Mouse (Mus musculus): ENCODE measurements around the gene Robo4. TPM values are rescaled to one million over a fixed set of nuclear protein-coding genes. Genes with fewer than 3 reads are reported as not detected.

Robo4 gene
- polyA plus RNA-seq (2015; fragmentation: Nextera tagmentation; extraction: Ambion mirVana) = 5.5 and 8.6 TPM in 2 replicates

- no peak within 1 kb of the TSS for H3K9ac ChIP-seq (ENCODE audit: low read depth, low read length)
- no peak within 1 kb of the TSS for H3K4me2 ChIP-seq (ENCODE audit: low read length)
- peak within 1 kb of the TSS; percentile 7; the same call in 1 of the 2 replicates for H3K4me3 ChIP-seq (ENCODE audit: low read length)
- WGBS = 18% methylated on average over 7 of the region's 7 CpGs
- no peaks in the 10 kb centered on the region for H3K27me3 ChIP-seq (replicated peaks; ENCODE audit: control insufficient read depth, insufficient read depth, low read length)
- H3K36me3 ChIP-seq (ENCODE audit: control insufficient read depth, insufficient read depth, low read length) = no peaks in the 10 kb centered on the region
- no peaks in the 10 kb centered on the region for H3K9me3 ChIP-seq (ENCODE audit: control insufficient read depth, low read length)
- no peaks in the 10 kb centered on the region for H3K4me1 ChIP-seq (ENCODE audit: control insufficient read depth, insufficient read depth, low read depth, low read length)
- H3K27ac ChIP-seq (ENCODE audit: low read depth, low read length) = no peak within 1 kb of the TSS
- ATAC-seq = no peak
These were observed at the start of gene Robo4 for GRCm38 (mm10) chr9:37401802-37402201. Robo4 (plus strand) TSS chr9:37401897.

- peaks cover 3% of the 10 kb centered on the region; the same call in 1 of the 2 replicates for H3K4me1 ChIP-seq (ENCODE audit: control insufficient read depth, insufficient read depth, low read depth, low read length)
- 76% methylated on average over 1 of the region's 1 CpGs for WGBS
- no peak overlapping the region for H3K27ac ChIP-seq (ENCODE audit: low read depth, low read length)
- H3K9me3 ChIP-seq (ENCODE audit: control insufficient read depth, low read length) = no peaks in the 10 kb centered on the region
- H3K36me3 ChIP-seq (ENCODE audit: control insufficient read depth, insufficient read depth, low read length) = no peaks in the 10 kb centered on the region
- no peak overlapping the region for H3K4me3 ChIP-seq (ENCODE audit: low read length)
- no peak overlapping the region for H3K9ac ChIP-seq (ENCODE audit: low read depth, low read length)
- H3K27me3 ChIP-seq (replicated peaks; ENCODE audit: control insufficient read depth, insufficient read depth, low read length) = no peaks in the 10 kb centered on the region
- ATAC-seq = no peak
- no peak overlapping the region for H3K4me2 ChIP-seq (ENCODE audit: low read length)
These were observed 47.2 kb upstream of the Robo4 start for GRCm38 (mm10) chr9:37354485-37354884.

DNA sequence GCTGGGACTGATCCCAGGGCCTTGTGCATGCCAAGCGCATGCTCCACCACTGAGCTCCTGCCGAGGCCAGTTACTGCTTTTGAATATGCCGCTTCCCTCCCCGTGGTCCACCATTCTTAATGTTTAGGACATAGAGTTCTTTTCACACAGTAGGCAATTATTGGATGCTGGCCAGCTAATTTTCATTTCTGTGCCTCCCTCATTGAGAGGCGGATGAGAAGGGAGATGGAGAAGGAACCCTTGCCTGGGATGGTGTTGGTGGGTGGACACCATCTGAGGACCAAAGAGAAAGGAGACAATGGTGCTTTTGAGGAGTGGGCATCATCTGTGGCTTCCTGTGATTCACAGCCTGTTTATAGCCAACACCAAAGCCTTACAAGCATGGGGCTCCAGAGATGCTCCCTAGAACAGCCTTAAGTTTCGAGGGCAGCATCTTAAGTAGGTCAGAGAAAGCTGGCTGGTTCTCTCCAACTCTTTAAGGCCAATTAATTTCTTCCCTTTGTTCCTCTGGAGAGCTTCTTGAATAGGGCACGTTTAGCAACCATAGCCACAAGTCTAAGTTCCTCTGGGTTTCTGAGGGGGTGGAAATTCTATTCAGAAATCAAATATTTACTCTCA is 42.9 kb upstream of the Robo4 start:
- no peak overlapping the region for H3K9ac ChIP-seq (ENCODE audit: low read depth, low read length)
- H3K27ac ChIP-seq (ENCODE audit: low read depth, low read length) = peak overlapping the region; percentile 81
- no peak overlapping the region for H3K4me3 ChIP-seq (ENCODE audit: low read length)
- H3K4me2 ChIP-seq (ENCODE audit: low read length) = no peak overlapping the region
- H3K36me3 ChIP-seq (ENCODE audit: control insufficient read depth, insufficient read depth, low read length) = no peaks in the 10 kb centered on the region
- peaks cover 4% of the 10 kb centered on the region; the same call in 1 of the 2 replicates for H3K4me1 ChIP-seq (ENCODE audit: control insufficient read depth, insufficient read depth, low read depth, low read length)
- H3K27me3 ChIP-seq (replicated peaks; ENCODE audit: control insufficient read depth, insufficient read depth, low read length) = no peaks in the 10 kb centered on the region
- no peaks in the 10 kb centered on the region for H3K9me3 ChIP-seq (ENCODE audit: control insufficient read depth, low read length)
- peak; percentile 89 for ATAC-seq
- WGBS = 27% methylated on average over 7 of the region's 7 CpGs

GRCm38 (mm10) chr9:37359331-37360220 is 42.1 kb upstream of the Robo4 start:
- peaks cover 4% of the 10 kb centered on the region; the same call in 1 of the 2 replicates for H3K4me1 ChIP-seq (ENCODE audit: control insufficient read depth, insufficient read depth, low read depth, low read length)
- H3K36me3 ChIP-seq (ENCODE audit: control insufficient read depth, insufficient read depth, low read length) = no peaks in the 10 kb centered on the region
- WGBS = 17% methylated on average over 6 of the region's 6 CpGs
- H3K27ac ChIP-seq (ENCODE audit: low read depth, low read length) = peak overlapping the region; percentile 81
- H3K27me3 ChIP-seq (replicated peaks; ENCODE audit: control insufficient read depth, insufficient read depth, low read length) = no peaks in the 10 kb centered on the region
- no peak overlapping the region; the same call in 1 of the 2 replicates for H3K4me2 ChIP-seq (ENCODE audit: low read length)
- H3K9me3 ChIP-seq (ENCODE audit: control insufficient read depth, low read length) = no peaks in the 10 kb centered on the region
- no peak overlapping the region for H3K9ac ChIP-seq (ENCODE audit: low read depth, low read length)
- peak; percentile 84 for ATAC-seq
- no peak overlapping the region for H3K4me3 ChIP-seq (ENCODE audit: low read length)

GRCm38 (mm10) chr9:37362084-37362483 is 39.6 kb upstream of the Robo4 start:
- Histone ChIP-seq H3K36me3 (ENCODE audit: control insufficient read depth, insufficient read depth, low read length) (no peaks in the 10 kb centered on the region), H3K27me3 (replicated peaks; ENCODE audit: control insufficient read depth, insufficient read depth, low read length) (no peaks in the 10 kb centered on the region), H3K4me3 (ENCODE audit: low read length) (no peak overlapping the region), H3K9ac (ENCODE audit: low read depth, low read length) (no peak overlapping the region), H3K4me2 (ENCODE audit: low read length) (no peak overlapping the region), H3K9me3 (ENCODE audit: control insufficient read depth, low read length) (no peaks in the 10 kb centered on the region), H3K4me1 (ENCODE audit: control insufficient read depth, insufficient read depth, low read depth, low read length) (peaks cover 4% of the 10 kb centered on the region; the same call in 1 of the 2 replicates), H3K27ac (ENCODE audit: low read depth, low read length) (no peak overlapping the region)
- ATAC-seq = no peak

- Histone ChIP-seq H3K27ac (ENCODE audit: low read depth, low read length) (no peak overlapping the region), H3K4me3 (ENCODE audit: low read length) (no peak overlapping the region), H3K27me3 (replicated peaks; ENCODE audit: control insufficient read depth, insufficient read depth, low read length) (no peaks in the 10 kb centered on the region), H3K36me3 (ENCODE audit: control insufficient read depth, insufficient read depth, low read length) (no peaks in the 10 kb centered on the region), H3K9ac (ENCODE audit: low read depth, low read length) (no peak overlapping the region), H3K4me1 (ENCODE audit: control insufficient read depth, insufficient read depth, low read depth, low read length) (peaks cover 4% of the 10 kb centered on the region; the same call in 1 of the 2 replicates), H3K4me2 (ENCODE audit: low read length) (no peak overlapping the region), H3K9me3 (ENCODE audit: control insufficient read depth, low read length) (no peaks in the 10 kb centered on the region)
- ATAC-seq = no peak
- WGBS = 62% methylated on average over 1 of the region's 1 CpGs
These were observed 38.8 kb upstream of the Robo4 start for GRCm38 (mm10) chr9:37362881-37363280.

GRCm38 (mm10) chr9:37363551-37363950 is 38.1 kb upstream of the Robo4 start:
- Histone ChIP-seq H3K27me3 (replicated peaks; ENCODE audit: control insufficient read depth, insufficient read depth, low read length) (no peaks in the 10 kb centered on the region), H3K27ac (ENCODE audit: low read depth, low read length) (no peak overlapping the region), H3K4me1 (ENCODE audit: control insufficient read depth, insufficient read depth, low read depth, low read length) (peaks cover 4% of the 10 kb centered on the region; the same call in 1 of the 2 replicates), H3K9ac (ENCODE audit: low read depth, low read length) (no peak overlapping the region), H3K36me3 (ENCODE audit: control insufficient read depth, insufficient read depth, low read length) (no peaks in the 10 kb centered on the region), H3K4me3 (ENCODE audit: low read length) (no peak overlapping the region), H3K9me3 (ENCODE audit: control insufficient read depth, low read length) (no peaks in the 10 kb centered on the region), H3K4me2 (ENCODE audit: low read length) (no peak overlapping the region)
- 80% methylated on average over 3 of the region's 3 CpGs for WGBS
- ATAC-seq = no peak

- H3K27me3 ChIP-seq (replicated peaks; ENCODE audit: control insufficient read depth, insufficient read depth, low read length) = no peaks in the 10 kb centered on the region
- ATAC-seq = no peak
- H3K9me3 ChIP-seq (ENCODE audit: control insufficient read depth, low read length) = no peaks in the 10 kb centered on the region
- no peak overlapping the region for H3K4me2 ChIP-seq (ENCODE audit: low read length)
- H3K9ac ChIP-seq (ENCODE audit: low read depth, low read length) = no peak overlapping the region
- no peak overlapping the region for H3K27ac ChIP-seq (ENCODE audit: low read depth, low read length)
- H3K36me3 ChIP-seq (ENCODE audit: control insufficient read depth, insufficient read depth, low read length) = no peaks in the 10 kb centered on the region
- WGBS = 56% methylated on average over 3 of the region's 3 CpGs
- no peak overlapping the region for H3K4me3 ChIP-seq (ENCODE audit: low read length)
- H3K4me1 ChIP-seq (ENCODE audit: control insufficient read depth, insufficient read depth, low read depth, low read length) = peaks cover 2% of the 10 kb centered on the region; the same call in 1 of the 2 replicates
These were observed 37.3 kb upstream of the Robo4 start for GRCm38 (mm10) chr9:37364392-37364791.

DNA sequence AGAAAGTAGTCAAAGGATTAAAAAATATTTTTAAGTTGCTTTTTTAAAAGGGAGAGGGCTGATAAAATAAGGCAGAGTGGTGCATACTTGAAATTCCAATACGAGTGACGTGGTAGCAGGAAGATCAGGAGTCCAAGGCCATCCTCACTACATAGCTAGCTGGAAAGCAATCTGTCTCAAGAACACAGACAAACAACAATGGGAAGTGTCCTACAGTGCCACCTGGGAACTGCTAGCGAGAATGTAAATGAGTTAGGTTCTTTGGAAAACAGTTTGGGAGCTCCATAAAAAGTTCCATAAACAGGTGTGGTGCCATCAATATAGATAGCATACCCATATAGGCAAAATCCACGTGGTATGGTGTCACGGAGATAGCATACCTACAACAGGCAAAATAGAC is 36.0 kb upstream of the Robo4 start:
- 77% methylated on average over 5 of the region's 5 CpGs for WGBS

More for the DNA sequence above, 36.0 kb upstream of the Robo4 start:
- no peak for ATAC-seq
- H3K9me3 ChIP-seq (ENCODE audit: control insufficient read depth, low read length) = no peaks in the 10 kb centered on the region
- no peak overlapping the region for H3K9ac ChIP-seq (ENCODE audit: low read depth, low read length)
- no peaks in the 10 kb centered on the region for H3K4me1 ChIP-seq (ENCODE audit: control insufficient read depth, insufficient read depth, low read depth, low read length)
- no peak overlapping the region for H3K4me2 ChIP-seq (ENCODE audit: low read length)
- no peaks in the 10 kb centered on the region for H3K36me3 ChIP-seq (ENCODE audit: control insufficient read depth, insufficient read depth, low read length)
- H3K27me3 ChIP-seq (replicated peaks; ENCODE audit: control insufficient read depth, insufficient read depth, low read length) = no peaks in the 10 kb centered on the region
- no peak overlapping the region for H3K27ac ChIP-seq (ENCODE audit: low read depth, low read length)
- H3K4me3 ChIP-seq (ENCODE audit: low read length) = no peak overlapping the region

Measured in hindbrain, embryonic 16.5 days (tissue).